Mouse (Mus musculus) A20 (cell line): ENCODE measurements around the gene Tas2r106.
A peak's percentile ranks its signal among the peaks of the same experiment; 100 is the strongest.

Source experiments
- DNase-seq: peaks from one replicate; pipeline ENCODE4 v3.0.0-alpha.2; 2011; ENCODE audit warnings: low read depth, low spot score

Tas2r106 gene

DNA sequence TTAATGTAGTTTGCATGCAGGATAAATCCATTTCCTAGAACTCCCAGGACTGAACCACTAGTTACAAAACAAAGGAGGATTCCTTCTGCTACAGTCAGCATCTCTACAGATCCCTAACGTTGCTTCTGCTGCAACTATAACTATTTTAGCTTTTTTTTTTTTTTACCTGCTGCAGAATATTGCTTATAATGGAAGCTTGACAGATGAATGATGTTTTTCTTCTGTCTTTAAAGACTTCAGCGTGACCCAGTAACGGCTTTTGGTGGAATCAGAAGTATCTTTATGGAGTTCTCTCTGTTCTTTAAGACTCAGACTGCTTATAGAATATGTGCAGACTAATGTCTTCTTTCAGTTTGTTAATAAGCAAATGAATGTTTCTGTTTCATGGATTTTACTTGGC lies at the start of gene Tas2r106:
Gene Tas2r106 (minus strand): TSS at position 101 of the 400 bp plus-strand sequence.
- DNase-seq, result no peak

DNA sequence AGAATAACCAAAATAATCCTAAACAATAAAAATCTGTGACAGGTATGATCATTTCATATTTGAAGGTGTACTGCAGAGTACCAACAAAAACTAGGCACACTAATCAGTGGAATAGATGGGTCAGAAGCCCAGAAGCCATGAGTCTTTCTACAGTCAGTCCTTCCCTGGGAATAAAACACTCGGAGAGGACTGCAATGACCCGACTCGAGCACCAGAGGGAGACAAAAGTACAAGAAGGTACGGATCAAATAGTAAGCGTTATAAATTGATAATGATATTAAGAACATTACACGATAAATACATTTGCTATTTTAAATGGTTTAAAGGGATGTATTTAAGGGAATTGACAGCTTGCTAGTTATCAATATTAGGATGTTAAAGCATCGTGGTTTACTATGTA lies 34.1 kb upstream of the Tas2r106 start:
- peak; percentile 1 for DNase-seq

DNA sequence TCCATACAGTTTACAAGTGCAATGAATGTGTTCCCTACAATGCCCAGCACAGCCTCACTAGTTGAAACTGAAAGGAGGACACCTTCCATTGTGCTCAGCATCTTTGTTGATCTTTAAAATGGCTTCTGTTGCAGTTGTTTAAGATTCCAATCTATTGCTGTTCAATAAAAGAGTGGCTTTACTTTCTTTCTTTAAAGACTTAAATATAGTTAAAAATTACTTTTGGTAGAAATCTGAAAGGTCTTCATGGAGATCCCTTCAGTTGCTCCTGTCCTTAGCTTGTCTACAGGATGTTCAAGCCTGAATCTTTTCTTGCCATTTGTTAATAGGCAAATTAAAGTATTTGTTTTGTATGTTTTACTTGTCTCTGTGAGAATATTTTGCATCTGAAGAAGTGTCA lies 11.3 kb upstream of the Tas2r106 start, which contains the start of gene Tas2r114:
Gene Tas2r114 (minus strand): TSS at position 101 of the 400 bp plus-strand sequence.
- DNase-seq, result no peak

DNA sequence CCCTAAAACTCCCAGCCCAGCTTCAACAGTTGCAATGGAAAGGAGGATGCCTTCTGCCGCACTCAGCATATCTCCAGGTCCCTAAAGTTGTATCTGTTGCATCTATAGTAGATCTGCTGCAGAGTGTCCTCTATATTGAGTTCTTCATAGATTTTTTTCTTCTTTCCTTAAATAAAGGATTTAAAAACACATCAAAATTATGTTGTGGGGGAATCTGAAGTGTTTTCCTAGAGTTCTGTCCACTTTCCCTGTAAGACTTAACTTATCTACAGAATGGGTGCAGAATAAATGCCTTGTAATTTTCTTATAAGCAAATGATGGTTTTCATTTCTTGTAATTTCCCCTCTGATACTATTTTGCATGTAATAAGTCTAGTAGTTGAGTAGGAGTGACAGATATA lies 8.7 kb upstream of the Tas2r106 start, which contains the start of gene Tas2r105:
Gene Tas2r105 (minus strand): TSS at position 101 of the 400 bp plus-strand sequence.
- DNase-seq, result no peak

DNA sequence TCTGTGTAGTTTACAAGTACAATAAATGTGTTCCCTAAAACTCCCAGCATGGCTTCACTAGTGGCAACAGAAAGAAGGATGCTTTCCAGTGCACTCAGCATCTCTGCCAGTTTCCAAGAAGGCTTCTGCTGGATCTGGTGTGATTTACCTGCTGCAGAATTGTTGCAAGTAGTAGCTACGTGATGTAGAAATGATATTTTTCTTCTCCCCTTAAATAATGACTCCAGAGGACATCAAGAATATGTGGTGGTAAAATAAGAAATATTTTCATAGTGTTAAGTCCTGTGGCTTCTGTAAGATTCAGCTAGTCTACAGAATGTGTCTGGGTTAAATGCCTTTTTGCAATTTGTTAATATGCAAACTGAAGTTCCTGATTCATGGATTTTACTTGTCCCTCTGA lies 7.0 kb upstream of the Tas2r106 start, which contains the start of gene Tas2r104:
Gene Tas2r104 (minus strand): TSS at position 101 of the 400 bp plus-strand sequence.
- DNase-seq, result no peak

DNA sequence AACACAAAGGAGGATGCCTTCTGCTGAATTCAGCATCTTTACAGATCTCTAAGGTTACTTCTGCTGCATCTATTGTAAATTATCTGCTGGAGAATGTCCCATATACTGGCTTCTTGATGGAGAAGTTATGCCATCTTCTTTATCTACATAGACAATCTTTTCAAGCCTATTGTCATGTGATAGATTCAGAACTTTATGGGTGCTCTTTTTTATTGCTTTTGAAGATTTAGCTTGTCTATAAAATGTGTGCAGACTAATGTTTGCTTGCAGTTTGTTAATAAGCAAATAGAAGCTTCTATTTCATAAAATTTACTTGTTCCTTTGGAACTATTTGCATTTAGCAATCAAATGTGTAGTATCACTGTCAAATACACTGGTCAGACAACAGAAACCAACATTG lies 18.6 kb downstream of the Tas2r106 start, which contains the start of gene Tas2r107:
Gene Tas2r107 (minus strand): TSS at position 101 of the 400 bp plus-strand sequence.
- no peak for DNase-seq

DNA sequence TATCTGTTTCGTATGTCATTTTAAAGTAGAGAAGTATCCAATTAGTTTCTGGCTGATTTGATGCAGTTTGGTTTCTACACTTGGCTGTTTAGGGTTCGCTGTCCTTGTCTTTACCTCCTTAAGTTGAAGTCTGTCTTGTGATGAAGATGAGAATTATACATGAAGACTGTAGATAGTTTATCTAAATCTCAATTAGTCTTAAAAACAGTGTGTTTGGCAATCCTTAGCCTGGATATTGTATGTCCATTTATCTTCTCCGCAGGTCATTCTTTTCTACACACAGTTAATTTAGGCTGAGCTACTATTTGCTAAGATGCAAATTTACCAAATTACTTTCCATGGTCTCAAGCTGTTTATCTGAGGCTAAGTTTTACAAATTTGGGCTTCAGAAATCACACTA lies 47.9 kb downstream of the Tas2r106 start, which contains the start of gene Tas2r130:
Gene Tas2r130 (minus strand): TSS at position 101 of the 400 bp plus-strand sequence.
- no peak for DNase-seq
